Mouse (Mus musculus): ENCODE results near the gene Tekt4. TPM values are rescaled to one million over a fixed set of nuclear protein-coding genes. Genes with fewer than 3 reads are reported as not detected.

Tekt4 gene
- total RNA-seq, 2 experiments from 2014 or later: 1.9 to 2.9 TPM

GRCm38 (mm10) chr17:25522080-25522479, 67.7 kb downstream of the Tekt4 start:
- DNase-seq (ENCODE audit: low spot score in 2 of 2): no peak
- intact Hi-C loops (cut with DNase I): no loop called here

Other genes with a start within 250 kb of the Tekt4 start
- gene Gnptg, start 214.5 kb upstream of the Tekt4 start, total RNA-seq (2021): 10 to 100 TPM; 71.3 to 79.8 TPM
- gene Tsr3, start 214.4 kb upstream of the Tekt4 start, total RNA-seq (2021): 10 to 100 TPM; 24.6 to 25.4 TPM
- 10 to 100 TPM; 17.9 to 28.6 TPM for gene Baiap3, start 198.3 kb upstream of the Tekt4 start, total RNA-seq (2021)
- gene Ube2i, start 180.0 kb upstream of the Tekt4 start, total RNA-seq (2021): 100 to 1,000 TPM; 209 to 215 TPM
- not detected for gene Prss34, start 156.2 kb upstream of the Tekt4 start, total RNA-seq (2021)
- not detected for gene Prss28, start 146.0 kb upstream of the Tekt4 start, total RNA-seq (2021)
- not detected for gene Prss29, start 136.0 kb upstream of the Tekt4 start, total RNA-seq (2021)
- gene Tpsab1, start 109.1 kb upstream of the Tekt4 start, total RNA-seq (2021): not detected
- not detected for gene Tpsb2, start 88.3 kb upstream of the Tekt4 start, total RNA-seq (2021)
- not detected for gene Tpsg1, start 85.3 kb upstream of the Tekt4 start, total RNA-seq (2021)
- gene Cacna1h, start 20.8 kb upstream of the Tekt4 start, total RNA-seq (2021): 10 to 100 TPM; 39.0 to 39.5 TPM
- under 1 TPM in 1 of 2 experiments, not detected in 1; 0.60 TPM for gene Sstr5, start 42.7 kb downstream of the Tekt4 start, total RNA-seq (2021)
- 10 to 100 TPM; 52.1 to 55.3 TPM for gene Sox8, start 116.1 kb downstream of the Tekt4 start, total RNA-seq (2021)
- 10 to 100 TPM; 20.4 to 23.7 TPM for gene Lmf1, start 124.5 kb downstream of the Tekt4 start, total RNA-seq (2021)